Mouse (Mus musculus) liver, postnatal 0 days (tissue): ENCODE results near the gene Ap3b1. TPM values are rescaled to one million over a fixed set of nuclear protein-coding genes. Genes with fewer than 3 reads are reported as not detected.
A peak's percentile ranks its signal among the peaks of the same experiment; 100 is the strongest.

Source experiments
- ATAC-seq: fragments of 200-750 bp; cut with Nextera tagmentation; 2 replicates; pipeline ENCODE4 v1.8.0; 2017; ENCODE audit warnings: mild to moderate bottlenecking, moderate library complexity
- DNase-seq: peaks from one replicate; pipeline ENCODE4 v3.0.0-alpha.2; 2016
- H3K27ac ChIP-seq: fragments of 300-500 bp; sonication (generic); 2 replicates; pipeline ENCODE4 v1.5.1; 2014; ENCODE audit warnings: antibody characterized with exemption, moderate library complexity, mild to moderate bottlenecking, low read depth
- H3K27me3 ChIP-seq: fragments of 300-500 bp; sonication (generic); 2 replicates; pipeline ENCODE4 v1.6.1; 2014; ENCODE audit warnings: low read length, control low read depth, mixed read lengths; ENCODE audit not compliant: insufficient read depth
- H3K36me3 ChIP-seq: fragments of 300-500 bp; sonication (generic); replicated peaks from 2 replicates; pipeline ENCODE4 v1.6.1; 2014; ENCODE audit warnings: mild to moderate bottlenecking, control low read depth, low read length, moderate library complexity, mixed read lengths; ENCODE audit not compliant: insufficient read depth
- H3K4me1 ChIP-seq: fragments of 300-500 bp; sonication (generic); 2 replicates; pipeline ENCODE4 v1.6.1; 2014; ENCODE audit warnings: antibody characterized with exemption, mild to moderate bottlenecking, control low read depth; ENCODE audit not compliant: insufficient read depth
- H3K4me2 ChIP-seq: fragments of 300-500 bp; sonication (generic); 2 replicates; pipeline ENCODE4 v1.6.1; 2014; ENCODE audit warnings: low read depth, mild to moderate bottlenecking, low read length, moderate library complexity, mixed read lengths
- H3K4me3 ChIP-seq: fragments of 300-500 bp; sonication (generic); 2 replicates; pipeline ENCODE4 v1.5.1; 2014; ENCODE audit warnings: low read depth, low read length
- H3K9ac ChIP-seq: fragments of 300-500 bp; sonication (generic); replicated peaks from 2 replicates; pipeline ENCODE4 v1.6.1; 2014; ENCODE audit warnings: mild to moderate bottlenecking, moderate library complexity
- H3K9me3 ChIP-seq: fragments of 300-500 bp; sonication (generic); 2 replicates; pipeline ENCODE4 v1.6.1; 2016; ENCODE audit warnings: mild to moderate bottlenecking, control low read depth, low read length, mixed read lengths
- CTCF ChIP-seq: sonication (generic); IDR thresholded peaks from 2 replicates; pipeline ENCODE4 v1.5.1; 2016; ENCODE audit warnings: antibody characterized with exemption, low read depth
- EP300 ChIP-seq: IDR thresholded peaks from 2 replicates; pipeline ENCODE4 v1.6.1; 2016; ENCODE audit warnings: antibody characterized with exemption, low read depth, mild to moderate bottlenecking
- WGBS: fragments of 180-500 bp; shearing (Covaris S2); extraction: QIAGEN DNeasy Blood & Tissue Kit; methylation state at CpG from one replicate; pipeline ENCODE4 v1.1.7; 2014; ENCODE audit not compliant: insufficient replicate concordance; 5-methylcytosine and 5-hydroxymethylcytosine counted together
- polyA plus RNA-seq: library from polyadenylated mRNA; unstranded; fragments of >200 nt; fragmentation: Nextera tagmentation; extraction: Ambion mirVana; gene quantifications from 2 replicates; pipeline ENCODE4 v1.2.1, GENCODE M21; 2015

The Ap3b1 gene
- polyA plus RNA-seq, 1 experiment from 2014 or later = 15.1 TPM

- peak overlapping the region; percentile 40 for H3K4me2 ChIP-seq
- H3K27ac ChIP-seq = no peak overlapping the region
- no peaks in the 10 kb centered on the region for H3K4me1 ChIP-seq
- no peak for DNase-seq
- H3K4me3 ChIP-seq = peak overlapping the region; percentile 25; the same call in 1 of the 2 replicates
- no peak for ATAC-seq
- H3K27me3 ChIP-seq = peaks cover 45% of the 10 kb centered on the region
- H3K36me3 ChIP-seq = no peaks in the 10 kb centered on the region
- no peak overlapping the region for H3K9ac ChIP-seq
- WGBS = 3% methylated on average over 37 of the region's 38 CpGs
- no peaks in the 10 kb centered on the region for H3K9me3 ChIP-seq
- TF ChIP-seq CTCF = no peak
- no peak for TF ChIP-seq EP300
Observed at GRCm38 (mm10) chr13:94595701-94596361, 237.1 kb downstream of the Ap3b1 start.

GRCm38 (mm10) chr13:94596386-94597033 lies 237.8 kb downstream of the Ap3b1 start:
- no peaks in the 10 kb centered on the region for H3K9me3 ChIP-seq
- H3K27ac ChIP-seq = no peak overlapping the region
- no peaks in the 10 kb centered on the region for H3K4me1 ChIP-seq
- peak overlapping the region; percentile 40 for H3K4me2 ChIP-seq
- no peak overlapping the region for H3K4me3 ChIP-seq
- ATAC-seq (no peak), DNase-seq (no peak)
- 11% methylated on average over 20 of the region's 20 CpGs for WGBS
- no peak overlapping the region for H3K9ac ChIP-seq
- H3K36me3 ChIP-seq = no peaks in the 10 kb centered on the region
- TF ChIP-seq EP300 = no peak
- no peak for TF ChIP-seq CTCF
- H3K27me3 ChIP-seq = peaks cover 48% of the 10 kb centered on the region

- DNase-seq (no peak), ATAC-seq (no peak)
- Histone ChIP-seq H3K27ac (no peak overlapping the region), H3K4me2 (no peak overlapping the region), H3K4me1 (no peaks in the 10 kb centered on the region), H3K9ac (no peak overlapping the region), H3K36me3 (no peaks in the 10 kb centered on the region), H3K9me3 (no peaks in the 10 kb centered on the region), H3K27me3 (peaks cover 48% of the 10 kb centered on the region), H3K4me3 (no peak overlapping the region)
- no peak for TF ChIP-seq EP300
- no peak for TF ChIP-seq CTCF
- 34% methylated on average over 8 of the region's 8 CpGs for WGBS
Observed at GRCm38 (mm10) chr13:94599718-94600117, 241.0 kb downstream of the Ap3b1 start.

- Histone ChIP-seq H3K9ac (no peak overlapping the region), H3K4me3 (no peak overlapping the region), H3K9me3 (no peaks in the 10 kb centered on the region), H3K27ac (no peak overlapping the region), H3K4me2 (no peak overlapping the region), H3K27me3 (0 out of 2 replicates have a peak, but pooled peaks cover 5% of the 10 kb centered on the region), H3K4me1 (no peaks in the 10 kb centered on the region), H3K36me3 (no peaks in the 10 kb centered on the region)
- DNase-seq = no peak
- 79% methylated on average over 9 of the region's 9 CpGs for WGBS
- TF ChIP-seq CTCF = no peak
- no peak for TF ChIP-seq EP300
- no peak for ATAC-seq
Observed at GRCm38 (mm10) chr13:94607035-94607860, 248.5 kb downstream of the Ap3b1 start.

GRCm38 (mm10) chr13:94607861-94608223 lies 249.1 kb downstream of the Ap3b1 start:
- TF ChIP-seq EP300 (no peak), CTCF (no peak)
- Histone ChIP-seq H3K9ac (no peak overlapping the region), H3K9me3 (no peaks in the 10 kb centered on the region), H3K36me3 (no peaks in the 10 kb centered on the region), H3K4me3 (no peak overlapping the region), H3K4me2 (no peak overlapping the region), H3K27ac (no peak overlapping the region), H3K4me1 (no peaks in the 10 kb centered on the region), H3K27me3 (0 out of 2 replicates have a peak, but pooled peaks cover 4% of the 10 kb centered on the region)
- WGBS = 67% methylated on average over 7 of the region's 7 CpGs
- DNase-seq (no peak), ATAC-seq (no peak)

- Histone ChIP-seq H3K27ac (no peak overlapping the region), H3K4me2 (no peak overlapping the region), H3K36me3 (no peaks in the 10 kb centered on the region), H3K9me3 (no peaks in the 10 kb centered on the region), H3K9ac (no peak overlapping the region), H3K4me1 (no peaks in the 10 kb centered on the region), H3K4me3 (no peak overlapping the region), H3K27me3 (0 out of 2 replicates have a peak, but pooled peaks cover 4% of the 10 kb centered on the region)
- ATAC-seq (no peak), DNase-seq (no peak)
- WGBS = 32% methylated on average over 11 of the region's 11 CpGs
- no peak for TF ChIP-seq EP300
- no peak for TF ChIP-seq CTCF
Observed at GRCm38 (mm10) chr13:94608420-94608831, 249.7 kb downstream of the Ap3b1 start.
